Mouse (Mus musculus) 3T3-L1 (cell line): ENCODE measurements around the gene Ntn1.

ENCODE experiments used
- DNase-seq: peaks from one replicate; pipeline ENCODE4 v3.0.0-alpha.2; 2015; ENCODE audit warnings: low read depth, low spot score

Ntn1 gene

DNA sequence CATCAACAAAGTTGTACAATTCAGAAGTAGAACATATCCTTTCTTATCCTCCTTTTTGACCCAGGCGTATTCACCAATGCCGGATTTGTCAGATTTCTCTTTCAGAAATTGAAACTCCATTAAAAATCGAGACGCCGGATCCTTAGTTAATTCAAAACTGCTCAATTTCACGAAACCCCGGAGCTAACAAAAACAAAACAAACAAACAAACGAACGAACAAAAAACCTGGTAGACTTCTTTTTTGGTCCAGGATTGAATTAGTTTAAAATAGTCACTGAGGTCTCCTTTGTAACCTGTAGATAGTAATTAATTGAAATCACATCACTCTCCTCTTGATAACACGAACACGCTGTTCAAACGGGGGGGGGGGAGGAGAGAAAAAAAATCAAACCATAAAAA is 16.5 kb downstream of the Ntn1 start:
- no peak for DNase-seq

DNA sequence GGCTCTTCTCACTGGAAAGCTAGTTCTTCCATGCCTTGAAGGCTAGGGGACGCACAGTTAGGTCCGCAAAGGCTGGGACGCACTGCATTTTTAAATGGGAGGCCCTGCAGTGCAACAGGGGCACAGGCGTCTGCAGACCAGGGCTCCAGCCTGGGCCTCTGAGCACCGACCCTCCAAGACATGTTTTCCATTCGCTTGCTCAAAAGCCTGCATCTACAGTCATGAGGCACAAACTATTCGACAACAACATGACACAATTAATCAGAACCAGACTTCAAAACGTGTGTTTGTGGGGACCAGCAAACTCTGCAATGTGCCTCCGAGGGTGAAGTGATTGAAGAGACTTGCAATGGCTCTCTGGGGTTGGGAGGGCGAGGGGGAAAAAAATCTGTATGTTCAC is 17.1 kb downstream of the Ntn1 start:
- no peak for DNase-seq

DNA sequence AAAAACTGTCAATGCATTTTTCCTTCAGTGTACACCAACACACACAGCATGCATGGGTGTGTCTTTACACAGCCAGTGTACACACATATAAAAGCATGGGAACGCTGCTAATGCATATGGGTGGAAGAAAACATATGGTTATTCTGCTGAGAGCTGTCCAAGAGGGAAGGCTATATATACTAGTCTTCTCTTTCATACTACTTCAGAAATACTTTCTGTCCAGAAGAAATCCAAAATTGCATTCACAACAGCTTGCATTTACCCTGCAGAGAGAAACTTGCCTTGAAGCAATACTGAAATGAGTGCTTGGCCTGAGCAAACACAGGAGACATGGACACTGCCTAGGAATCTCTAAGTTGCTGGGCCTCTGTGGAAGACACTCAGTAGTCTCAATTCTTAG is 18.8 kb downstream of the Ntn1 start:
- no peak for DNase-seq

DNA sequence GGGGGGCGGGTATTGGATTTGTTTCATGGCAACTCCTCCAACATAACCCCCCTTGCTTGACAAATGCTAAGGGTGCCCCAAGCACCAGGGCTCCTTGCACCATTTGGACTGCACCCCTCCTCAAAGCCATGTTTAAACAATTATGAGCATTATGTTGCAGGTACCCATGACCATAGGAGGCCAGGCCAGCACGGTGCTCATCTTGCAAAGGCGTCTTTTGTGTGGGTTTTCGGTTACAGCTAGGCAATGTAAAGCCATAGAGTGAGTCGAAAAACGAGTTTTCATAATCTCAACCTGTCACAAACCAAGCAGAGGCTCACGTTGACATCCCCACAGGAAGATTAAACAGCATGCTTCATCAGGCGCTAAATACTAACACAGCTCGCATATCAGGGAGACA is 19.3 kb downstream of the Ntn1 start:
- DNase-seq: no peak

DNA sequence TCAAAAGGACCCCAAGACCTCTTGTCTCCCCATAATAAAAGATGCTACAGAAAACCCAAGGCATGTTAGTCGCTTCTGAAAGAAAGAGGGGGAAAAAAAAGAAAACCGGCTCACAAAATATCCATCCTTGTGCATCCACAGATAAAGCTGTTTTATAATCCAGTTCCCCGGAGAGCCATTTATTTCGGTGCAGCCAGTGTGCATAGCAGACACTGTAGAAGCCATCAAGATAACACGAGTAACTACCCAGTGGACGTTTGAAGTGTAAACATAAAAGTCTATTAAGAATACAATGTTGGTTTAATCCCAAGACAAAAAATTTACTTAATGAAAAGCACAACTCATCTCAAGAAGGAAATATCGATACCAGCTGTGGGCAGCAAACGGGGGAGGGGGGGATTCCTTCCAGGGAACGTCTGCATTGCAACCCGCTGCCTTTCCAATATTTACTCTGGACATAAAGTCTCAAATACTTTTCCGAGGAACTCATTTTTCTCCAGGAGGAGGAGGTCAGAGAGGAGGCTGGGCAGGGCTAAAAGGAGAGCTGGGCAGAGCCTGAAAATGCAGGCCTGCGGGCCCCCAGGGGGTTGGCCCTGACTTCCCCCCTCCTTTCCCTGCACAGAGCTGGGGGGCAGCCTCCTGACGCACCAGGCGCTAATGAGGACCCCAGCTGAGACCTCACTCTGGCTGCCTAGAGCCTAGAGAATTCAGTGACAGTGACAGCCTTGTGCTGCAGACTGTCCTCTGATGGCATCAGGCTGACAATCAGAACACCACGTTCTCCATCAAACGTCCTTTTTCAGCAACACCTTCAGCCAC is 21.5 kb downstream of the Ntn1 start:
- DNase-seq: no peak

DNA sequence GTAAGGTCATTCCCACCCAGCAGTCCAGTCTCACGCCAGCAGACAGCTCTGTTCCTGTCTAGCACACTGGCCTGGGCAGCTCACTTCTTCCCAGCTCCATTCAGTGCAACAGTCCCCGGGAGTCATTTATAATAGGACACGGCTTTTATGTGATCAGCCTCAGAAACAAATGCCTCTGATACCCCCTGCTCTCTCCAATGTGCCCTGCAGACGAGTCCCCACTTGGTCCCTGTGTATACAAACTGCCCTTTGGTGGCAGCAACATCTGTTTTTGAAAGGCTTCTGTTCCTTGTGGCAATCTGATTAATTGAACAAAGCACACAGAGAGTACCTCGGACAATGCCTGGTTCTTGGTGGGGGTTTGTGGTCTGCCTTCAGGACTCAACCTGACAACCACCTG is 22.2 kb downstream of the Ntn1 start:
- DNase-seq: no peak

DNA sequence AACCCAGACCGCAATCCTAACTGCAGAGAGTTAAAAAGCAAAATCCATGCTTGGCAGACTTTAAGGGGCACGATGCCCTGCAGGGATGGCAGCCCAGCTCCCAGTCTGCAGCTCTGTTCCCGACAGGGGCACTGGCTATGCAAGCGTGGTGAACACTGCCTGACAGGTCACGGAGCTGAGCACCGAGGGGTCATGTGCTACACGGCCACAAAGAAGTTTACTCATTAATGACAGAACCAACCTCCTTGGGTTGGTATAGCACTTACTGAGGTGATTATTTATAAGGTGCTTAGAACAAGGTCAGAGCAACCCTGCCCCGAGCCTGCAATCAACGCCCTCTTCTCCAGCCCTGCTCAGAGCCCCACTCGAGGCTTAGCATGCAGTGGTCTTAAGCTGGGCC is 27.5 kb downstream of the Ntn1 start:
- no peak for DNase-seq

DNA sequence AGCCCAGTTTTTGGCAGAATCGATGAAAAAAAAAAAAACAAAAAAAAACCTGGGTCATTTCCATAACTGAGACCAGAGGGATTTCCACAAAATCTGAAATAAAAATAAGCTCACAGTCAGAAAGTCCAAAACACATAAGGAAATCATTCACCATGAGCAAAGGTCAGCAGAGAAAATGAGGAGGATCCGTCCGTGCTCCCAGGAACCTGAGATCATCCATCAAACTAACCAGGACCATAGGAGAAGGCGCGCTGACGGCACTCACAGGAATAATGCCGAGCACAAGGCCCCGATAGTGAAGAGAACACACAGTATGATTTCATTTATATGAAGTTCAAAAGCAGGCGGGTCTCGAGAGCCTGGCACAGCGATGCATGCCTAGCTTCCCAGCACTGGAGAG is 29.0 kb downstream of the Ntn1 start:
- DNase-seq: no peak

DNA sequence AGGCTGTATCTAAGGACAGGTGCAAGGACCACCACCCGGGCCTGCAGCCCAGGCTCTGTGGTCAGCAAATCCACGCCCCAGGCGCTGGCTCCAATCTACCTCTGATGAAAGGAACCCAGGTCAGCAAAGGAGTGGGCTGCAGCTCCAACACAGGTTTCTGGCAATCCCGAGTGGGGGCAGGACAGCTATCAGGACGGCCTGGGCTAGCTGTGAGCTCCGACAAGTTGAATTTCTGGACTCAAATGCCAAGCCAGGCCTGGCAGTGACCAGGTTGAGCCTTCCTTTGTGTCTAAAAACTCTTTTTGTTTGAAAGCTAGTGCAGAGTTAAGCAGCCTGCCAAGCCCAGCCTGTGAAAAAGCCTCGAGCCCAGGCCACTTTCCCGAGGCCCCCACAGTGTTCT is 43.7 kb downstream of the Ntn1 start:
- no peak for DNase-seq

DNA sequence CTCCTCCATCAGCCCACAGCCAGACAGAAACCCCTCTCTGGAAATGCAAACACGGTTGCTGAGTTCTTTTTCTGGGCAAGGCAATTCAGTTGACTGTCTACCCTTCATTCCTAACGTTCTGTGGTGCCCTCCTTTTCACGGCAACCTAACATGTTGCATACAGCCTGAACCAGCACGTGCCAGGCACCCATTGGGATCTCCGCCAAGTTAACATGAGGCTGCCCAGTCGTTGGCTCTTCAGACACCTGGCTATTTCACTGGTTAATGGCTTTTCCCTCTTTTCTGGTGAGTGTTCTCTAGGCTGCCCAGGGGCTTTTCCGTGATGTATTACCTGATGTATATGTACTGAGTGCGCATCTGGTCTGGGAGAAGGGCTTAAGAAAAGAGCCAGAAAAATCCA is 45.1 kb downstream of the Ntn1 start:
- DNase-seq: no peak

DNA sequence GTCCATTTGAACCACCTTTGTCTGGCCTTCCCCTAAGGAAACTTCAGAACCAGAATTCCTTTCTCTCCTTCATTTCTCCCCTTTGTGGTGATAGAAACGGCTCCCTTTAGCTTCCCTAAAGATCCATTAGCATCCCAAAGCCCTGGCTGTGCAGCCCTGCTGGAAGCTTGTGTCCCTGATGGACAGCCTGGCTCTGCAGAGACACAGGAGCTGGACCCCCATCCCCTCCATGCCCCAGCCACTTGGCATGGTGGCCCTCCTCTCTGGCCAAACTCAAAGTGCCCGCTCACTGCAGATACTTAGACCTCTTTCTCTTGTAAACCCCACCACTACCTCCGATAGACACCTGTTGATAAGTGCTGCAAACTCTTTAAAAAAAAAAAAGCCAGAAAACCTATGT is 45.8 kb downstream of the Ntn1 start:
- no peak for DNase-seq

DNA sequence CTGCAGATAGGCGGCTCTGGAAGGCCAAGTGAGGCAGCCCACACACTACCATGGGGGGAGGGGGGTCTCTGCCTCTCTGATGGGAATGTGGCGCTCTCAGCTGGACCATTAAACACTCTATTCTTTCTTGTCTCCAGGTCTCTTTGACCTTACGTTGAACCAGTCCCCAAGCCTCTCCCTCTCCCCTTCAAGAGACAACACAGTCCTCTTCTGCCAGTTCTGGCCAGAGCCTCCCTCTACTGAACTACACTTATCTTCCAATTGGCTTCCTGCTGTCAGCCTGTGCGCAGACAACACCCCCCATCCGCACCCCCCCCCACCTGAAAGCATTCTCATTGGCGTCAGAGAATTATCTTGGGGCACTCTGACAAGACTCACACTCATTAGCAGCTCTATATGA is 48.4 kb downstream of the Ntn1 start:
- DNase-seq: no peak

DNA sequence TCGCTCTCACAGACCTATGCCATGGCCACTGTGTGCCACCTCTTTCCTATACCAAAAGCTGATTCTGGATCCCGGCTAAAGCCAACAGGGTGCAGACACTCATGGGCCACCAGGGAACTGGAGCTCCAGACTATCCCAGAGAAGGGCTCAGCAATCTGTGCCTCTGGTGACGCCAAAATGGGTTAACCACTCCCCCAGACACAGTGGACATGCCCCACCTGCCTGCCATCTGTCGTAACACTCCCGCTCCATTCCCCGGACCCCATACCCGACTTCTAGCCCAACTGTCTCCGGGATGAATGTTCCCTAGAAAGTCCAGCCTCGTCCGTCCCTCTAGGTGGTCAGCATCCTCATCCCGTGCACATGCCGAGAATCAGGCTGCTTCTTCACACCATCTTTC is 51.8 kb downstream of the Ntn1 start:
- DNase-seq: no peak

DNA sequence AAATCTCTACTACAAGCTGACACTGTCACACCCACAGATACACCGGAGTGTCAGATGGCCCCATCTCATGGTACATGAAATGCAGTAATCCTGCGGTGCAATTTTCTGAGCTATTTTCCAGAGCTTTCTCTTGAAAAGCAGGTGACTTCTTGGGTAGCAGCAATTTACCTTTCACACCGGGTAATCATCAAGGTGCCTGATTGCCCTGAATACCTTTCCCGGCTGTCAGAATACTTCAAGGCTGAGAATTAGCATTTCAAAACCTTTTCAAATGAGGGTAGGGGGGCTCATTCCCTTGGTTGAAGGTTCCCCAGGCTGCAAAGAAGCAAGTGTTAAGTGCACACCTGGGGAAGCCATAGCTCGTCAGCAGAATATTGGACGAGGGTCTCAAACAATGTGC is 52.5 kb downstream of the Ntn1 start:
- DNase-seq: no peak

DNA sequence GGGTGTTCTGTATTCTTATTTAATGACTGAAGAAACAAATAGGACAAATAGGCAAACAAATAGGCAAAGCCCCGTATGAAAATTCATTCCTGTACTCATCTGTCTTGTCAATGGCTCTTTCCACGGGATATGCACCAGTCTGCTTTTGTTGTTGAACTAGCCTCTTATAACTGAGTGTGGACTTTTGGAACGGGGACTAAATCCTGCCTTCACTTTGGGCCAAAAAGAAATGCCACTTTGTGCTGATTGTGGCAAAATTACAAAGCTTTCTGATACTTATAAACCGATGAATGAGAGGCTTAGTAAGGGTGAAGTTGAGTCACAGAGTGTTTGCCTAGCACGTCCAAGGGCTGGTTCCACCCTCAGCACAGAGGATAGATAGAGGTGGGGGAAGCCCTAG is 53.1 kb downstream of the Ntn1 start:
- DNase-seq: no peak

DNA sequence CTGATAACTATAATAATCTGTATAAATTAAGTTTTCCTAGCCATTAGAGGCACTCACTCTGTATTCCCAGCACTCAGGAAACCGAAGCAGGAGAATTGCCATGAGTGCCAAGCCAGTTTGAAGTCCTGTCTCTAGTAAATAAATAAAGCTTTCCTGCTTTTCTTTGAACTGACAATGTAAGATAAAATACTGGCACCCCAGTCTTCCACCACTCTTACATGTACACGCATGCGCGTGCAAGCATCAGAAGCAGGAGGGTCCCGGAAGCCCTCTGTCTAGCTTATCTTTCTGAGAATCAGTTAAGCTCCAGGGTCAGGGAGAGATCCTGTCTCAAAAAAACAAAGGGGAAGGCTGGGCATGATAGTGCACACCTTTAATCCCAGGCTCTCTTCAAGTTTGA is 54.5 kb downstream of the Ntn1 start:
- no peak for DNase-seq

DNA sequence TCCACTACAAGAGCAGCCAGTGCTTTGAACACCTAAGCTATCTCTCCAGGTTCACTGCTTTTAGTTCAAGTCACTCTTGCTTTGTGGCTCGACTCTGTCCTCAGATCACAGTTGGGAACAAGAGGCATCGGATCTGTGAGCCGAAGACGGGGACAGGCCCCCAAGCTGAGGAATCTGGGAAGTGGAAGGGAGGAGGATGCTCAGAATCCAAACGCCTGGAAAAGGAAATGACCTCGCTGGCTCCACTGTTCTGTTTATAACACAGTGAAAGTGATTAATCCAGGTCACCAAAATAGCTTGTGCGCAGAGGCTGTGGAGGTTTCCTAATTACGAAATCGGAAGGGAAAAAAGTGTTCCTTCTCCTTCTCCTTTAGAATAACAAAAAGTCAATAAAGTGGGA is 56.4 kb downstream of the Ntn1 start:
- DNase-seq: no peak

DNA sequence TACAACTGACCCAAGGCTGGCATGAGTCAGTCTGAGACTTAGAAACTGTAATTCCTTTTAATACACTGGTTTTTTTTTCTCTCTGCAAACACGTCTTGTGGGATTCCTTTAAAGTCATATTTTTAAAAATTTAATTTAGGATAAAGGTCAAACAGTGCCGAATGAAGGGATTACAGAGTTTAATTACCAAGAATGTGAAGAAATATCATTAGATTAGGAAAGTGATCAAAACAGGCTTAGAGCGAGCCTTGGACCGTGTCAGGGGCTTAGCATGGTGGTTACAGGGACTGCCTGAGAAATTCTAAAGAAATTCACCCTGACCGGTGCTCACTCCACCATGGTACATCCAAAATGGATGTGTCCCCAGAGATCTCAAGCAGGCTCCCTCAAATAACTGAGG is 57.9 kb downstream of the Ntn1 start:
- DNase-seq: no peak

DNA sequence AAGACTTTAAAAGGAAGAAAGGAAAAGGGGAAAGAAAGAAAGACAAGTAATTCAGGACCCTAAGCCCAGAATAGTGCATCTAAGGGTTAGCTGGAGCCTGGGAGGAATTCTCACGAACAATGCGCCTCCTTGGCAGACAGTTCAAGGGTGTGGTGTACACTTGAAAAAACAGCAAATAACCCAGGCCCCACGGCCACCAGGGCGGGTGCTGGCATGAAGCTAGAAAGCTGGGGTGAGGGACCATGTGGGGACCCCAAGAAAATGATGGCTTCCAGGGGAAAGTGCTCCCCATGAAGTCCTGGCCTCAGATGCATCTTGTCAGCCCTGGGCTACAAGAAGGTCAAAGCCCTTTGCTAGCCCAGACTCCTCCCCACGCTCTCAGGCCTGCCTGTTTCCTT is 58.6 kb downstream of the Ntn1 start:
- no peak for DNase-seq

DNA sequence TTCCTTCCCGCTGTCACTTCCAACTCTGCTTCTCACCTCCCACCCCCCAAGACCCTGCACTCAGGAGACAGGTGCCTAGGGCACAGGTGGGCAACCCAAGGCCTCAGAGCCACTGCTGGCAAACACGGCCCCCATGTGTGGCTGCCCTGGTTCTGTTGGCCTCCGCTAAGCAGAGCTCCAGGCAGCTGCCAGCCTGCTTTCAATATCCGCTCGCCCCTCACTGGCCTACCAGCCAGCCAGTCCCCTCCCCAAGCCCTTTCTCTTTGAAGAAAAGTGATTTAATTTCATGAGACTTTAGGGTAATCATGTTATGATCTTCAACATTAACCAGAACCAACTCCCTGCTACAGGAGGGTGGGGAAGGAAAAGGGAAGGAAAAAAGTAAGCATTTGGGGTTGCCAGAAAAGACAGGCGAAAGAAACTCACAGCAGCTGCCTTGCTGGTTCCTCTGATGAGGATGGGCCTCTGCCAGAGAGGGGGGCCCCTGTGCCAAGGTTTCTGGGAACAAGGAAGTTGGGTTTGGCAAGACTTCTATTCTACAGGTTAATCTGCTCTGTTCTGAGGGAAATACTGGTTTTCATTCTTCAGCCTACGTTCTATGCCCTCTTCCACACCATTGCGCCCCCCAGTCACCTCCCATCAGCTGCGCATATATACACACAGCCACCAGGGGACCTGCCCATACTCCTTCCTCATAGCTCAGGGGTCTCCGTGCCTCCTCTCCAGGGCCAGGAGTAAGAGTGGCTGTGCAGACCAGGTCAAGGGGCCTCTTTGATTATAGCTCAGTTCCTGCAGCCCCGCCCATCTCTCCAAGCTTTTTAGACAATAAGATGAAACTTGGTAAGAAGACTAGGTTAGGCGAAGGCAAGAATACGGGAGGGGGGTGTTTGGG is 59.3 kb downstream of the Ntn1 start:
- no peak for DNase-seq

DNA sequence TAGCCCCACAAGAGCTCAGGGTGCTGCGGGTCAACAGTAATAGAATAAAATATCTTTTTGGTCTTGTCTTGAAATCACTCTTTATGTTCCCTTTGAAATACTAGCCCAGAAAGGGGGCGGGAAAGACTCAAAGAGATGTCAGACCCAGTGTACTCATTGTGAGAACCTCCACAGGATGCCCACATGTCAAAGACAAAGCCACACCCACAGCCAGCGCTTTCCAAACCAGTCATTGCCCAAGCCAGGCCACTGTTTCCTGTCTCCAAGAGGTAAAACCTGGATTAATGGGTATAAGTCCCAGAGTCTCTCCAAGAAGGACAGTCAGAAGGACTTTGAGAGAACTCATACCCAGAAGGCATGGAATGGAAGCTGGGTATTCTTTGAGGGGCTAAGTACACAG is 60.3 kb downstream of the Ntn1 start:
- peak; percentile 15 for DNase-seq

DNA sequence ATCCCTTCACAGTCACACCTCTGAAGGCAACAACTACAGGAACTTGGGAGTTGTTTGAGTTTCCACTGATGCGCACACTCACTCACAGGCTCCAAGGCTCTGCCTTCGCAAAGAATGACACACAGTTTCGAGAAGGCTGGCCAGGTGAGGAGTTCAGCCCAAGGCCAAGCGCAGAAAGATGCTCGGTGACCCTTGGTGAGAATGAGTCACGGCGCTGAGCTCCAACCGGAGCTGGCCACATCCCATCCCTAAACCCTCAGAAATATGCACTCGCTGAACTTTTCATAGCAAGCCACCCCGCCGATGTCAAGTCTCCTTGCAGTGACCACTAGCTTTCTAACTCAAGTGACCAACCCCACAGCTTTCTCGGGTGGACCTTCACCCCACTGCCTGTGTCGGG is 60.8 kb downstream of the Ntn1 start:
- DNase-seq: no peak

DNA sequence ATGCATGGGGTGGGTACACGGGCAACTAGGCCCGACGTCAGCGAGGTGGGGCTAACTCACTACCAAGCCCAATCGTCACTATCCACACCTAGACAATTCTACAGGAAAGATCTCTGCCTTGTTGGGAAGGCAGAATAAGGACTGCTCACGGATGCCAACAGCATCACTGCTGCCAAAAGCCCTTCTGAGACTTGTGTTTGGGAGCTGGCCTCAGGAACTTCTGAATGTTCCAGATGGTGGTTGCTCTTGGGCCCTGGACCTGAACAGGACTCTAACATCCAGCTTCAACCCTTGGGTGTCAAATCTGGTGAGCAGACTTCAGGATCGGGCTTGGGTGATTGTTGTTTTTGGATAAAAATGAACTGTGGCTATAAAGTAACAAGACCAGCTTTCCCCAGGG is 61.3 kb downstream of the Ntn1 start:
- DNase-seq: no peak
